Mouse (Mus musculus) intestine, embryonic 16.5 days (tissue): Measurements from ENCODE around the gene Tnr. TPM values are rescaled to one million over a fixed set of nuclear protein-coding genes. Genes with fewer than 3 reads are reported as not detected.
A peak's percentile ranks its signal among the peaks of the same experiment; 100 is the strongest.

Source experiments
- ATAC-seq: fragments of 200-750 bp; cut with Nextera tagmentation; 2 replicates; pipeline ENCODE4 v1.8.0; 2017; ENCODE audit warnings: moderate TSS enrichment, moderate library complexity
- H3K27ac ChIP-seq: fragments of 300-500 bp; sonication (generic); 2 replicates; pipeline ENCODE4 v1.5.1; 2014; ENCODE audit warnings: mild to moderate bottlenecking, low read length
- H3K27me3 ChIP-seq: fragments of 300-500 bp; sonication (generic); replicated peaks from 2 replicates; pipeline ENCODE4 v1.6.1; 2014; ENCODE audit warnings: low read length, control low read depth, mixed read lengths; ENCODE audit not compliant: control insufficient read depth, insufficient read depth
- H3K36me3 ChIP-seq: fragments of 300-500 bp; sonication (generic); 2 replicates; pipeline ENCODE4 v1.6.1; 2014; ENCODE audit warnings: low read length, control low read depth; ENCODE audit not compliant: control insufficient read depth, insufficient read depth
- H3K4me1 ChIP-seq: fragments of 300-500 bp; sonication (generic); 2 replicates; pipeline ENCODE4 v1.6.1; 2014; ENCODE audit warnings: low read length, control low read depth, mixed read lengths; ENCODE audit not compliant: control insufficient read depth, insufficient read depth
- H3K4me2 ChIP-seq: fragments of 300-500 bp; sonication (generic); 2 replicates; pipeline ENCODE4 v1.6.1; 2014; ENCODE audit warnings: low read depth, low read length, control low read depth
- H3K4me3 ChIP-seq: fragments of 300-500 bp; sonication (generic); 2 replicates; pipeline ENCODE4 v1.5.1; 2014; ENCODE audit warnings: mild to moderate bottlenecking, low read length
- H3K9ac ChIP-seq: fragments of 300-500 bp; sonication (generic); 2 replicates; pipeline ENCODE4 v1.6.1; 2014; ENCODE audit warnings: low read depth, low read length
- H3K9me3 ChIP-seq: fragments of 300-500 bp; sonication (generic); 2 replicates; pipeline ENCODE4 v1.6.1; 2016; ENCODE audit warnings: low read length, control low read depth; ENCODE audit not compliant: control insufficient read depth
- WGBS: fragments of 180-500 bp; shearing (Covaris S2); extraction: QIAGEN DNeasy Blood & Tissue Kit; methylation state at CpG from one replicate; pipeline ENCODE4 v1.1.7; 2014; 5-methylcytosine and 5-hydroxymethylcytosine counted together
- polyA plus RNA-seq: library from polyadenylated mRNA; unstranded; fragments of >200 nt; fragmentation: Nextera tagmentation; extraction: Ambion mirVana; gene quantifications from 2 replicates; pipeline ENCODE4 v1.2.1, GENCODE M21; 2015

The Tnr gene
- polyA plus RNA-seq, 1 experiment from 2014 or later, result 0.20 TPM

DNA sequence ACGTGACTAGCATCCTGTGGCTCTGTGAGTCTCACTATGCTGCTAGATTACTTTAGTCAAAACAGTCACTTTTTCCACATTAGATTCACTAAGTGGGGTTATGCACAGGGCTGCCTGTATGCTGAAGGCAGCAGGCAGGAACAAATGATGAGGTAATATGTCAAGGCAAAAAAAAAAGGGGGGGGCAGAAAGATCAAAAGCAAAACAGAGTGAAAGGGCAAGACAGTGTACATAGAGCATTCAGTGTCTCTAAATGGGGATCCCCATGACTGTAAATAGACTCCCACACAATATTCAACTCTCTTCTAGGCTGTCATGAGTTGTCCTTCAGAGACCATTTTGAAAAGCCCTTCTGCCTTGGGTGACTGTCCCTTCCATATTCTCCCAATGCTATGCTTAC, 150.7 kb downstream of the Tnr start:
- WGBS, result 53% methylated on average over 1 of the region's 1 CpGs
- H3K36me3 ChIP-seq, result no peaks in the 10 kb centered on the region
- H3K27ac ChIP-seq, result no peak overlapping the region
- no peaks in the 10 kb centered on the region for H3K27me3 ChIP-seq
- no peaks in the 10 kb centered on the region for H3K4me1 ChIP-seq
- no peak overlapping the region for H3K4me2 ChIP-seq
- H3K9me3 ChIP-seq, result no peaks in the 10 kb centered on the region
- no peak for ATAC-seq
- no peak overlapping the region for H3K9ac ChIP-seq
- no peak overlapping the region for H3K4me3 ChIP-seq

DNA sequence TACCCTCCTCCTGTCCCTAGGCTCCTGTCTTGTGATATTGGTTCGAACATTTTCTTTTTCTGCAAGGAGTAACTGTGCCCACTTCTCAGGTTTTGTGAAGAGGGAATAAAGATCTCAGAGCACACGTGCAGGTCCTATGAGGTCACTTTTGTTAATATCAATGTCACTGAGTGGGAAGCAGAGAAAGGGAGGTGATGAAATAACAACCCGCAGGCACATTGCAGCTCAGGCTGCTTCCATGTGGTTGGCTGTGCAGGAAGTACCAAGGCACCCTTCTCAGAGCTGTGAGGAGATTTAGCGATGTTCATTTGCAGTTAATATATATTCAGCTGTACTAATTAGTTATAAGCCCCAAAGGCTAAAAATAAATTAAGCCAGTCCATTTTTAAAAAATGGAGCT, 151.9 kb downstream of the Tnr start:
- WGBS, result 64% methylated on average over 4 of the region's 4 CpGs
- Histone ChIP-seq H3K9ac (no peak overlapping the region), H3K4me2 (no peak overlapping the region), H3K9me3 (no peaks in the 10 kb centered on the region), H3K36me3 (no peaks in the 10 kb centered on the region), H3K27ac (no peak overlapping the region), H3K4me1 (no peaks in the 10 kb centered on the region), H3K27me3 (no peaks in the 10 kb centered on the region), H3K4me3 (no peak overlapping the region)
- ATAC-seq, result no peak

DNA sequence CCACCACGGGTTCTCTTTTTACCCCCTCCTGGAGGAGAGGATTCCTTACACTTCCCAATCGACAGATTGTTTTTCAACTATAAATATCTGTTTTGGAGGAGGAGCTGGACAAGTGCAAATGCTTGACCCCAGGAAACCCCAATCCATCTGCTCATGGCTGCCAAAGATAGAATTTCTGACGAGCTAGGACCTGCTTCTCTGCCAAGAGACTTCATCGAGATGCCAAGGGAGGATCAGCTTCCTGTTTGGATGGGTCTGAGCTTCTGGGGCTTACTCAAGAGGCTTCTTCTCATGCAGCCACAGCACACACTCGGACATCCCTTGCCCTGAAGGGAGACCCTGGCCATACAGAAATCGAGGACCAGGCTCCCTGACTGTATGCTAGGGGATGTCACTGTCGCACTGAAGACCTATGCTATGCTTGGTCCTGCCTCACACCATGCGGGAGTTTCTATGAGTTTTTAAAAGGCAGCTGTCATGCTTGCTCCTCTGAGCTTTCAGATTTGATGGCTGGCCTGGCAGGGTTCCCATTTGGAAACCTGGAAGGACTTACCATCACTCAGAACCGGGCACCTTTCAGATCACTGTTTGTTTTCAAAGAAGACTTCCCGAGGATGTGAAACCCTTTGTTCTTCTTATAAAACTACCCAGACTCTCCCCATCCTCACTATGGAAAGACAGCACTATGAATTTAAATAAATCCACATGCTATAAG, 154.8 kb downstream of the Tnr start:
- H3K9ac ChIP-seq, result no peak overlapping the region
- H3K36me3 ChIP-seq, result no peaks in the 10 kb centered on the region
- no peaks in the 10 kb centered on the region for H3K4me1 ChIP-seq
- ATAC-seq, result no peak
- no peak overlapping the region for H3K27ac ChIP-seq
- 65% methylated on average over 10 of the region's 10 CpGs for WGBS
- no peaks in the 10 kb centered on the region for H3K9me3 ChIP-seq
- no peak overlapping the region for H3K4me2 ChIP-seq
- no peak overlapping the region for H3K4me3 ChIP-seq
- H3K27me3 ChIP-seq, result no peaks in the 10 kb centered on the region

DNA sequence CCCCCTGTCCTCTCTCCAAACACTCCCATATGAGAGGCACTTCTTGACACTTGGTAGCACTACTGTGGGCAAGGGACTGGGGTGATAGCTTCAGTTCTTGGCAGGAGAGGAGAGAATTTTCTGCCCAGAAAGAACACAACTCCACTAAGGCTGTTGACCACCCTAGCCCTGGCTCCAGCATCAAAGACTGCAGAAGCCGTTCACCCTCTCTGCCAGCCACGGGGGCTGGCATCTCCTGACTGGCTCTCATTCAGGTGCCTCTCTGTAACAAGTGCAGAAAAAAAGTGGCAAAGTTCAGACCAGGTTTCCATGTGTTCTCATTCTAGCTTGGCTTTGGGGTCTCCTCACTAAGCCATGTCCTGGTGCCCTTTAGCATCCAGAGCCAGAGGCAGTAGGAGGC, 157.7 kb downstream of the Tnr start:
- Histone ChIP-seq H3K36me3 (no peaks in the 10 kb centered on the region), H3K9ac (no peak overlapping the region), H3K27me3 (no peaks in the 10 kb centered on the region), H3K9me3 (no peaks in the 10 kb centered on the region), H3K4me1 (0 out of 2 replicates have a peak, but pooled peaks cover 4% of the 10 kb centered on the region), H3K4me3 (no peak overlapping the region), H3K27ac (no peak overlapping the region), H3K4me2 (no peak overlapping the region)
- no peak for ATAC-seq
- 77% methylated on average over 2 of the region's 2 CpGs for WGBS

DNA sequence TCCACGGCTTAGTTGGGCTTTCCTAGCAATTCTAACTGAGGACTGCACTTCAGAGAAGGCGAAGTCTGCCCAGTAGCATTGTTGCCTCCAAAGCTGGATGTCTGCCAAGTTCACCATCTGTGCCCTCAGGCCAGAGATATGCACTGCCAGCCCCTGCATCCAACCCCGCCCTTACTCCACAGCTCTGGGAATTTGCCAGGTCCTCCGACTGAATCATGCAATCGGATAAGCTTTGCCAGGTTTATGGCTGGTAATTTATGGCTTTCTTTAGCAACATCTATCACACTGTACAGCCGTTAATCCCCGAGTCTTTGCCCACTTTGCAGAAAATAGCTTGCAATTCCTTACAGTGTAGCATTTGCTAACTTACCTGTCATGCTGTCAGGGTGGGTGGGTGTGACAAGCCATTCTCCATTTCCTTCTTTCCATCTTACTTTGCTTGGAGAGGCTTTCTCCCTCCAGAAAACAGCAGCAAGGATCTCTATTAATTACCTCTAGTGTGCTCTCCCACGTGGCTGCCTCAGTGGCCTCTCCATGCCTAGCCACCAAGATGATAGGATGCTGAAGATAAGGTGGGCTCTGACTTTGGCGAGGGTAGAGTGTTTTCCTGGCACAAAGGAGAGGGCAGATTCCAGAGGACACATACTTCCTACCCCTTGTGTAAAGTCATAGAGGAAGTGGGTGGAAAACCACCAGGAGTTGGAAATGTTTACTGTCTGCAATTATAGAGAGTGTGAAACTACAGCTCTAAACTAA, 163.1 kb downstream of the Tnr start:
- 0 out of 2 replicates have a peak, but pooled peaks cover 9% of the 10 kb centered on the region for H3K4me1 ChIP-seq
- H3K36me3 ChIP-seq, result no peaks in the 10 kb centered on the region
- no peaks in the 10 kb centered on the region for H3K27me3 ChIP-seq
- 15% methylated on average over 9 of the region's 9 CpGs for WGBS
- ATAC-seq, result peak; percentile 98
- H3K27ac ChIP-seq, result no peak overlapping the region
- H3K9me3 ChIP-seq, result no peaks in the 10 kb centered on the region
- H3K4me2 ChIP-seq, result no peak overlapping the region
- H3K4me3 ChIP-seq, result no peak overlapping the region
- H3K9ac ChIP-seq, result no peak overlapping the region

DNA sequence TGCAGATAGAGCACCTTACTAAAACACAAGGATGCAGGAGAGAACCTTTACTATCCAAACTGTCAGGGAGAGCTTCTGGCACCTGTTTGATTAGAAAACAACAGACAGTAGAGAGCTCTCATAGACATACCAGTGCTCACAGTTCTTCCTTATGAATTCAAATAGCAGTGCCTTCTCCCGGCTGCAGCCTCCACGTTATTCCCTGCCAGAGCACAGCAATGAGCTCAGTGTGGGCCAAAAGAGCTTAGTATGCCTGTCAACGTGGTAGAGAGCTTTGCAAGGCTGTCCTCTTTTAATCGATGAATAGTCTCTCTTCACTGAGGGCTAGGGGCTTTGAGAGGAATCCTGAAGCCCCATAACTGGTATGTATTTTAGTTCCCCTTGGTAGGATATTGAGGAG, 173.1 kb downstream of the Tnr start:
- Histone ChIP-seq H3K9me3 (no peaks in the 10 kb centered on the region), H3K36me3 (no peaks in the 10 kb centered on the region), H3K9ac (no peak overlapping the region), H3K4me2 (no peak overlapping the region), H3K4me3 (no peak overlapping the region), H3K27ac (no peak overlapping the region), H3K27me3 (no peaks in the 10 kb centered on the region), H3K4me1 (no peaks in the 10 kb centered on the region)
- no peak for ATAC-seq
- 61% methylated on average over 4 of the region's 4 CpGs for WGBS

DNA sequence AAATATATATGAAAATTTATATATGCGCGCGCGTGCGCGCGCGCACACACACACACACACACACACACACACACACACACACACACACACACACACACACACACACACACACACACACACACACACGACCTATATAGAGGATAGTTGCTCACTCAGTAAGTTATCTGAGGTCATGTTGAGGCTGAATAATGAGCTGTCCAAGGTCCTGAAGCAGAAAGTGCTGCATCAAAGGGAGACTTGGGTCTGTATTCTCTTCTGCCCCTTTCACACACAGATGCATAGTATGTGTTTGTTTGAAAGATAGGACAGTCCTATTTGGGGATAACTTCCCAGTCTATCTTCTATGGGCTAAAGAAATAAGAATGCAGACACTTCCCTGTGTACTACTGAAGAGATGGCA, 178.5 kb downstream of the Tnr start:
- no peak for ATAC-seq
- H3K4me2 ChIP-seq, result no peak overlapping the region
- no peaks in the 10 kb centered on the region for H3K27me3 ChIP-seq
- H3K9me3 ChIP-seq, result no peaks in the 10 kb centered on the region
- no peak overlapping the region for H3K27ac ChIP-seq
- WGBS, result 70% methylated on average over 7 of the region's 9 CpGs
- no peaks in the 10 kb centered on the region for H3K4me1 ChIP-seq
- no peaks in the 10 kb centered on the region for H3K36me3 ChIP-seq
- no peak overlapping the region for H3K9ac ChIP-seq
- H3K4me3 ChIP-seq, result no peak overlapping the region

DNA sequence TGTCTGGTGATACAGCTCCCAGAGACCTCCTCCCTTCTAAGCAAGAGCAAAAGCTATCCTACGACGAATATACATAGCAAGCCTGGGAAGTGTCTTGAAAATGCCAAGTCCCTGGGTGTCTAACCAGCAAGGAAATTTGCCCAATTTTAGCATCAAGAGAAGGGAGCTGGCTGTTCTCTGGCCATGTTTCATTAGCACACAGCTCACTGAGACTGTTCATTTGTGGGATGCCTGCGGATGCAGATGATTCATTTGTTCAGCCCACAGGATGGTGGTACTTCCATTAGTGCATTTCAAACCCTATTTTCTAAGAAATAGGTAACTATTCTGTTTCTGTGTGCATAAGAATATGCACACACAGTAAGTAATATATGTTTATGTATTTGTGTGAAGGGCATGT, 181.4 kb downstream of the Tnr start:
- H3K27ac ChIP-seq, result no peak overlapping the region
- ATAC-seq, result no peak
- H3K36me3 ChIP-seq, result no peaks in the 10 kb centered on the region
- H3K27me3 ChIP-seq, result no peaks in the 10 kb centered on the region
- no peak overlapping the region for H3K4me3 ChIP-seq
- H3K4me2 ChIP-seq, result no peak overlapping the region
- WGBS, result 79% methylated on average over 3 of the region's 3 CpGs
- H3K4me1 ChIP-seq, result no peaks in the 10 kb centered on the region
- no peaks in the 10 kb centered on the region for H3K9me3 ChIP-seq
- no peak overlapping the region for H3K9ac ChIP-seq

DNA sequence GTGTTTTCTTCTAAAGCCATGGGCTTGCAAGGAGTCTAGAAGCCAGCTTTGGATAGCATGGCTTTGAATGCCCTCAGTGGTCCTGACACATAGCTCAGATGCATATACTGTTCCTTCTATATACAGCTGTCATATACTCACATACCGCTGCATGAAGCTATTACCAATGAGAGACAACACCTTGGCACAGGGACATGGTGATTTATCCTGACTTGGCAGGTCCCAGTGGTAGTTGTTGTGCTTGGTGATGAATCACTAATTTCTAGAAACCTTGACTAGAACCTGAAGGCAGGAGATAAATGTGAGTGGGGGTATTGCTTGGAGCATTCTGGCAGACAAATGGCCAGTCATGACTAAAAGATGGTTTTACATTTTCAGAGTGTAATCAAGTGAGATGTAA, 192.7 kb downstream of the Tnr start:
- no peak overlapping the region for H3K4me3 ChIP-seq
- no peak overlapping the region for H3K27ac ChIP-seq
- no peaks in the 10 kb centered on the region for H3K9me3 ChIP-seq
- no peak overlapping the region for H3K4me2 ChIP-seq
- H3K27me3 ChIP-seq, result no peaks in the 10 kb centered on the region
- WGBS, result 88% methylated on average over 1 of the region's 1 CpGs
- no peaks in the 10 kb centered on the region for H3K36me3 ChIP-seq
- H3K4me1 ChIP-seq, result no peaks in the 10 kb centered on the region
- no peak for ATAC-seq
- no peak overlapping the region for H3K9ac ChIP-seq
